Mouse (Mus musculus) kidney, embryonic 14.5 days (tissue): ENCODE measurements around the gene Cald1. TPM values are rescaled to one million over a fixed set of nuclear protein-coding genes. Genes with fewer than 3 reads are reported as not detected.

Experiments
- ATAC-seq: fragments of 200-750 bp; cut with Nextera tagmentation; 2 replicates; pipeline ENCODE4 v1.8.0; 2017; ENCODE audit warnings: moderate number of reproducible peaks, mild to moderate bottlenecking, moderate TSS enrichment, moderate library complexity; ENCODE audit not compliant: low FRiP score, low TSS enrichment
- H3K27ac ChIP-seq: fragments of 300-500 bp; sonication (generic); 2 replicates; pipeline ENCODE4 v1.5.1; 2014; ENCODE audit warnings: low read depth, mild to moderate bottlenecking, low read length, moderate library complexity, mixed read lengths
- H3K27me3 ChIP-seq: fragments of 300-500 bp; sonication (generic); 2 replicates; pipeline ENCODE4 v1.6.1; 2014; ENCODE audit warnings: mild to moderate bottlenecking, low read length; ENCODE audit not compliant: control insufficient read depth, insufficient read depth
- H3K36me3 ChIP-seq: fragments of 300-500 bp; sonication (generic); 2 replicates; pipeline ENCODE4 v1.6.1; 2014; ENCODE audit warnings: low read length, mixed read lengths; ENCODE audit not compliant: control insufficient read depth, insufficient read depth
- H3K4me1 ChIP-seq: fragments of 300-500 bp; sonication (generic); 2 replicates; pipeline ENCODE4 v1.6.1; 2014; ENCODE audit warnings: low read length, mixed read lengths; ENCODE audit not compliant: control insufficient read depth, insufficient read depth
- H3K4me2 ChIP-seq: fragments of 300-500 bp; sonication (generic); replicated peaks from 2 replicates; pipeline ENCODE4 v1.6.1; 2014; ENCODE audit warnings: low read depth, mild to moderate bottlenecking, low read length
- H3K4me3 ChIP-seq: fragments of 300-500 bp; sonication (generic); 2 replicates; pipeline ENCODE4 v1.5.1; 2014; ENCODE audit warnings: mild to moderate bottlenecking, low read length
- H3K9ac ChIP-seq: fragments of 300-500 bp; sonication (generic); 2 replicates; pipeline ENCODE4 v1.6.1; 2014; ENCODE audit warnings: low read depth, mild to moderate bottlenecking, low read length, moderate library complexity
- H3K9me3 ChIP-seq: fragments of 300-500 bp; sonication (generic); 2 replicates; pipeline ENCODE4 v1.6.1; 2016; ENCODE audit warnings: low read length; ENCODE audit not compliant: control insufficient read depth
- WGBS: fragments of 180-500 bp; shearing (Covaris S2); extraction: QIAGEN DNeasy Blood & Tissue Kit; methylation state at CpG from one replicate; pipeline ENCODE4 v1.1.7; 2014; 5-methylcytosine and 5-hydroxymethylcytosine counted together
- polyA plus RNA-seq: library from polyadenylated mRNA; unstranded; fragments of >200 nt; fragmentation: Nextera tagmentation; extraction: Ambion mirVana; gene quantifications from 2 replicates; pipeline ENCODE4 v1.2.1, GENCODE M21; 2014

Gene Cald1
- polyA plus RNA-seq, 1 experiment from 2014 or later, result 193 TPM

DNA sequence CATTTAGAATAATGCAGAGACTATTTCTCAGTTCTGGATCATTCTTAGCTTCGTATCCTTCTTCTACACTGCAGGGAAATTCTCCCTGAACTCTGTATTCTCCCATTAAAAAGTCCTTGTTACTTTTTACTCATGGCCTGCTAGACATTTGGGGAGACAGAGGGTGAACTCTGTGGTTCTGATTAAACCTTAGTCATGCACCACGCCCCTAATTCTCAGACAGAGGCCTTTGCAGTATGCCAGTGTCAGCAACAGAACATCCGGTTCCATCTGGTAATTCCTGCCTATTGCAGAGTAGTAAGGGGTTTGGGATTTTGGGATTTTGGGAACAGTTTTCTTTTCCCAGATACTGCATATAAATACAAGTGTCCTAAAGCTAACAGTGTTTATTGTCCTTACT lies 198.6 kb downstream of the Cald1 start:
- H3K36me3 ChIP-seq, result no peaks in the 10 kb centered on the region
- H3K27me3 ChIP-seq, result no peaks in the 10 kb centered on the region
- no peaks in the 10 kb centered on the region for H3K9me3 ChIP-seq
- no peaks in the 10 kb centered on the region for H3K4me1 ChIP-seq
- no peak overlapping the region for H3K4me2 ChIP-seq
- H3K27ac ChIP-seq, result no peak overlapping the region
- H3K4me3 ChIP-seq, result no peak overlapping the region
- ATAC-seq, result no peak
- WGBS, result 86% methylated on average over 3 of the region's 3 CpGs
- H3K9ac ChIP-seq, result no peak overlapping the region

DNA sequence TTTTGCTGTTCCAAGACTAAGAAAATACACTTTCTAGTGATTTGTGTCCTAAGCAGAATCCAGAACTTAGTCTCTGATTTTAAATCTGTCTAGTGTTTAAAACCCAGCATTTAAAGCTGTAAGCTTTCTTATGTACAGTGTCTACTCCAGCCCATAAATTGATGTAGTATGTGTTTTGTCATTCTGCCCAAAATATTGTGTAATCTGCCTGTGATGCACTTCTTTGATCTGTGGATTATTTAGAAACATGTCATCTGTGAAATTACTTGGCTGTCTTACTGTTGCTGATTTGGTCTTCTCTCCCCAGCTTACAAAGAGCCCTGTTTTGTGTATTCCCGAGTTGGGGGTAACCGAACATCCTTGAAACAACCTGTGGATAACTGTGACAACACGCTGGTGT lies 199.6 kb downstream of the Cald1 start:
- H3K4me1 ChIP-seq, result no peaks in the 10 kb centered on the region
- H3K9me3 ChIP-seq, result no peaks in the 10 kb centered on the region
- ATAC-seq, result no peak
- H3K4me3 ChIP-seq, result no peak overlapping the region
- H3K27ac ChIP-seq, result no peak overlapping the region
- WGBS, result 87% methylated on average over 3 of the region's 3 CpGs
- no peaks in the 10 kb centered on the region for H3K27me3 ChIP-seq
- H3K9ac ChIP-seq, result no peak overlapping the region
- no peaks in the 10 kb centered on the region for H3K36me3 ChIP-seq
- no peak overlapping the region for H3K4me2 ChIP-seq

DNA sequence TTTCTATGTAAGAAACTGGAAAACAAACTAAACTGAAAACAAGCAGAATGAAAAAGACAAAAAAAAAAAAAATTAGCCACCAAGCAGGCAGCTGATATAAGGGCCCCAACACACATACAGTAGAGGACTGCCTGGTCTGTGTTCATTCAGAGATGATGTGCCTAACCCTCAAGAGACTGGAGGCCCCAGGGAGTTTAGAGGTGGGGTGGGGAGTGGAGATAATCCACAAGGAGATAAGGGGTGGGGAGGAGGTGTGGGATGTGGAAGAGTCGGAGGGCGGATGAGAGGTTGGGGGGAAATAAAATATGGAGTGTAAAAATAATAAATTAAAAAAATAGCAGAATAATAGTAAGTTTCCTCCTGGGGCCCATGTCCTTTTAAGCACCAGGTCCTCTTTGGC lies 207.3 kb downstream of the Cald1 start:
- Histone ChIP-seq H3K27ac (no peak overlapping the region), H3K9ac (no peak overlapping the region), H3K27me3 (no peaks in the 10 kb centered on the region), H3K36me3 (no peaks in the 10 kb centered on the region), H3K4me1 (no peaks in the 10 kb centered on the region), H3K4me3 (no peak overlapping the region), H3K9me3 (no peaks in the 10 kb centered on the region), H3K4me2 (no peak overlapping the region)
- ATAC-seq, result no peak
- WGBS, result 83% methylated on average over 2 of the region's 2 CpGs

DNA sequence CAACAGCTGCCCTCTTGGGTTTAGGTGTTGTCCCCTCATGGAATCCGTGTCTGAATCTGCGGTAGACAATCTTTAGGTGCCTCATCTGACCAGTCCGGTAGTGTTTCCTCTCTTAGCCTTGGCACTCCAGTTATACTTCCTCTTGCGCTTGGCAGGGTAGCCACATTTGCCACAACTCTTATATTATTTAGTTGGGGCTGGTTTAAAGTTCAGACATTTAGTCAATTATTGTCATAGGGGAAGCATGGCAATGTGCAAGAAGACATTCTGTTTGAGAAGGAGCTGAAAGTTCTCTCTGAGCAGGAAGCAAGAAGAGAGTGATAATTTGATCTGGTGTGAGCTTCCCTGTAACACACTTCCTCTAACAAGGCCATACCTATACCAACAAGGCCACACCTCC lies 212.4 kb downstream of the Cald1 start:
- 90% methylated on average over 4 of the region's 4 CpGs for WGBS
- Histone ChIP-seq H3K9ac (no peak overlapping the region), H3K4me1 (no peaks in the 10 kb centered on the region), H3K4me2 (no peak overlapping the region), H3K27ac (no peak overlapping the region), H3K9me3 (no peaks in the 10 kb centered on the region), H3K27me3 (no peaks in the 10 kb centered on the region), H3K36me3 (no peaks in the 10 kb centered on the region), H3K4me3 (no peak overlapping the region)
- ATAC-seq, result no peak

DNA sequence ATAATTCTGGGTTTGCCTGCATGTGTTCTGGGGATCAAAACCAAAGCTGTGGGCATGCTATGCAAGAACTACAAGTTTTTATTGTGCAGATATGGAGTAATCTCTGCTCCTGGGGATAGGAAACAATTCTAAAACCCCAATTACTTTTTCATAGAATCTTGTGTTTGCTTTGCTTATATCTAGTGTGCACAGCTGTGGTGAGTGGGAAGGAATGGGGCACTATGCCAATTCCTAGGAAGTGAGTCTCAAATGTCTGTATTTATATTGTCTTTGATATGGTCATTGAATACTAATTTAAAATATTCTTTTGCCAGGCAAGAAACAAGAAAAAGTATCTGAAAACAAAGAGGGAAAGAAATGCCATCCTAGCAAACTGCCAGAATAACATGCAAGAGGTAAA lies 226.1 kb downstream of the Cald1 start:
- H3K9ac ChIP-seq, result no peak overlapping the region
- no peaks in the 10 kb centered on the region for H3K36me3 ChIP-seq
- H3K27me3 ChIP-seq, result no peaks in the 10 kb centered on the region
- no peak overlapping the region for H3K27ac ChIP-seq
- no peak for ATAC-seq
- no peaks in the 10 kb centered on the region for H3K9me3 ChIP-seq
- no peak overlapping the region for H3K4me3 ChIP-seq
- no peaks in the 10 kb centered on the region for H3K4me1 ChIP-seq
- no peak overlapping the region for H3K4me2 ChIP-seq

Other genes starting within 250 kb of the Cald1 start
- gene Akr1b8, start 244.4 kb upstream of the Cald1 start, polyA plus RNA-seq, result 14.9 and 15.6 TPM in 2 replicates
- 24.2 and 27.6 TPM in 2 replicates for gene Akr1b10, start 214.3 kb upstream of the Cald1 start, polyA plus RNA-seq
- 32.1 and 33.8 TPM in 2 replicates for gene Akr1b7, start 186.2 kb upstream of the Cald1 start, polyA plus RNA-seq
- 32.3 and 42.3 TPM in 2 replicates for gene Bpgm, start 122.3 kb upstream of the Cald1 start, polyA plus RNA-seq
- gene Agbl3, start 181.9 kb downstream of the Cald1 start, polyA plus RNA-seq, result 6.2 and 10.7 TPM in 2 replicates